Mouse (Mus musculus) forebrain, embryonic 16.5 days (tissue): ENCODE measurements around the gene Frs2. TPM values are rescaled to one million over a fixed set of nuclear protein-coding genes. Genes with fewer than 3 reads are reported as not detected.
"Not testable (repeated sequence)": the region's sequence is repeated elsewhere in the genome, so short reads cannot be mapped to it uniquely, and the experiment has no call there.

ENCODE experiments used
- ATAC-seq: fragments of 200-750 bp; cut with Nextera tagmentation; 2 replicates; pipeline ENCODE4 v1.8.0; 2017; ENCODE audit warnings: mild to moderate bottlenecking, moderate library complexity
- H3K27ac ChIP-seq: fragments of 300-500 bp; sonication (generic); 2 replicates; pipeline ENCODE4 v1.5.1; 2014; ENCODE audit warnings: low read length, control low read depth
- H3K27me3 ChIP-seq: fragments of 300-500 bp; sonication (generic); replicated peaks from 2 replicates; pipeline ENCODE4 v1.6.1; 2014; ENCODE audit warnings: low read length; ENCODE audit not compliant: control insufficient read depth, insufficient read depth
- H3K36me3 ChIP-seq: fragments of 300-500 bp; sonication (generic); 2 replicates; pipeline ENCODE4 v1.6.1; 2014; ENCODE audit not compliant: control insufficient read depth, insufficient read depth
- H3K4me1 ChIP-seq: fragments of 300-500 bp; sonication (generic); replicated peaks from 2 replicates; pipeline ENCODE4 v1.6.1; 2014; ENCODE audit warnings: low read length; ENCODE audit not compliant: control insufficient read depth, insufficient read depth
- H3K4me2 ChIP-seq: fragments of 300-500 bp; sonication (generic); 2 replicates; pipeline ENCODE4 v1.6.1; 2014; ENCODE audit warnings: mild to moderate bottlenecking, low read length, control low read depth
- H3K4me3 ChIP-seq: fragments of 300-500 bp; sonication (generic); replicated peaks from 2 replicates; pipeline ENCODE4 v1.5.1; 2014; ENCODE audit warnings: mild to moderate bottlenecking, low read length, control low read depth
- H3K9ac ChIP-seq: fragments of 300-500 bp; sonication (generic); replicated peaks from 2 replicates; pipeline ENCODE4 v1.6.1; 2014; ENCODE audit warnings: low read depth, low read length, control low read depth
- H3K9me3 ChIP-seq: fragments of 300-500 bp; sonication (generic); 2 replicates; pipeline ENCODE4 v1.6.1; 2016; ENCODE audit warnings: low read length; ENCODE audit not compliant: control insufficient read depth
- WGBS: fragments of 180-500 bp; shearing (Covaris S2); extraction: QIAGEN DNeasy Blood & Tissue Kit; methylation state at CpG from one replicate; pipeline ENCODE4 v1.1.7; 2014; 5-methylcytosine and 5-hydroxymethylcytosine counted together
- polyA plus RNA-seq: library from polyadenylated mRNA; unstranded; fragments of >200 nt; fragmentation: Nextera tagmentation; extraction: Ambion mirVana; gene quantifications from 2 replicates; pipeline ENCODE4 v1.2.1, GENCODE M21; 2015

The Frs2 gene
- polyA plus RNA-seq, 1 experiment from 2014 or later, result 20.7 TPM

- H3K36me3 ChIP-seq, result peaks cover 5% of the 10 kb centered on the region; the same call in 1 of the 2 replicates
- ATAC-seq, result peak; percentile 61
- no peaks in the 10 kb centered on the region for H3K27me3 ChIP-seq
- H3K4me2 ChIP-seq, result peak within 1 kb of the TSS; percentile 41
- peak within 1 kb of the TSS; percentile 22 for H3K4me3 ChIP-seq
- H3K4me1 ChIP-seq, result peaks cover 2% of the 10 kb centered on the region; the same call in 1 of the 2 replicates
- 47% methylated on average over 40 of the region's 40 CpGs for WGBS
- peak within 1 kb of the TSS; percentile 26; the same call in 1 of the 2 replicates for H3K9ac ChIP-seq
- H3K27ac ChIP-seq, result no peak within 1 kb of the TSS
- H3K9me3 ChIP-seq, result no peaks in the 10 kb centered on the region
Measured at GRCm38 (mm10) chr10:117045175-117046056, 102.9 kb downstream of the Frs2 start, which contains the start of gene Lrrc10. TSS of gene Lrrc10 (plus strand) at chr10:117045341.

GRCm38 (mm10) chr10:117043497-117044166, 104.7 kb downstream of the Frs2 start:
- ATAC-seq, H3K4me1 ChIP-seq, H3K36me3 ChIP-seq, H3K27me3 ChIP-seq, H3K4me3 ChIP-seq, H3K4me2 ChIP-seq, H3K27ac ChIP-seq, H3K9me3 ChIP-seq, H3K9ac ChIP-seq: not testable (repeated sequence)
- 59% methylated on average over 15 of the region's 16 CpGs for WGBS

DNA sequence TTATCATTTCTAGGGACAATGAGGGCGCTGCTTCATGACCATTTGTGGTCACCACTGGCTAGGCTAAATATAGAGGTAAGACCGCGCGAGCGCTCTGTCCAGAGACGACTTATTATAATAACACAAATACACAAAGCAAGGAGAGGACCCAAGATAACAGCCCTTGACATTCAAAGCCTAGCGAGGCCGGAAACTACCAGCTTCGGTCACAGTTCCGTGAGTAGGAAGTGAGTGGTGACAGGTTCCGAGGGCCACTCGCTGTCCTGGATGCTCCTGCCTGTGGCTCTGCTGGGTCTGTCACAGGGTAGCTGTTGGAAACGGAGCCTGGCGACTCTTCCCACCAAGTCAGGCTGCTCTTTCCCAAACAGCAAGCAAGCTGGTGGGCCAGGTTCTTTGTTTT, 106.0 kb downstream of the Frs2 start:
- H3K9ac ChIP-seq, result no peak overlapping the region
- no peaks in the 10 kb centered on the region for H3K9me3 ChIP-seq
- no peak for ATAC-seq
- no peak overlapping the region for H3K27ac ChIP-seq
- H3K4me3 ChIP-seq, result no peak overlapping the region
- peaks cover 2% of the 10 kb centered on the region; the same call in 1 of the 2 replicates for H3K4me1 ChIP-seq
- H3K4me2 ChIP-seq, result no peak overlapping the region
- H3K27me3 ChIP-seq, result no peaks in the 10 kb centered on the region
- H3K36me3 ChIP-seq, result no peaks in the 10 kb centered on the region
- 89% methylated on average over 14 of the region's 14 CpGs for WGBS

DNA sequence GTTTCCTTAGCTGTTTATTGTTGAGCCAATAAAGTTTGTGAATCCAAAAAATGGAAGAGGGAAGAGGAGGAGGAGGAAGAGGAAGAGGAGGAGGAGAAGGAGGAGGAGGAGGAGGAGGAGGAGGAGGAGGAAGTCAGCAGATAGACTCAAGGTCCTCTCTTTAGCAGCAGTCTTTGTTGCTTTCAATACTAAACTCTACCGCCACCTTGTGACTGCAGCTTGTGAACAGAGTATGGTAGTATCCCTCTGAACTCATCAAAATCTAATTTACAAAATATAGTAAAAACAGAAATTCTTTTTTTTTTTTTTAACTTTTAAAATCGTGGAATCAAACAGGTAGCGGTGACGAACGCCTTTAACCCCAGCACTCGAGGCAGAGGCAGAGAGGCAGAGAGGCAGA, 108.0 kb downstream of the Frs2 start:
- no peak overlapping the region for H3K9ac ChIP-seq
- no peak overlapping the region for H3K4me3 ChIP-seq
- no peaks in the 10 kb centered on the region for H3K27me3 ChIP-seq
- H3K4me1 ChIP-seq, result no peaks in the 10 kb centered on the region
- H3K27ac ChIP-seq, result no peak overlapping the region
- H3K4me2 ChIP-seq, result no peak overlapping the region
- no peak; the same call in 1 of the 2 replicates for ATAC-seq
- H3K9me3 ChIP-seq, result no peaks in the 10 kb centered on the region
- 76% methylated on average over 6 of the region's 6 CpGs for WGBS
- no peaks in the 10 kb centered on the region for H3K36me3 ChIP-seq

DNA sequence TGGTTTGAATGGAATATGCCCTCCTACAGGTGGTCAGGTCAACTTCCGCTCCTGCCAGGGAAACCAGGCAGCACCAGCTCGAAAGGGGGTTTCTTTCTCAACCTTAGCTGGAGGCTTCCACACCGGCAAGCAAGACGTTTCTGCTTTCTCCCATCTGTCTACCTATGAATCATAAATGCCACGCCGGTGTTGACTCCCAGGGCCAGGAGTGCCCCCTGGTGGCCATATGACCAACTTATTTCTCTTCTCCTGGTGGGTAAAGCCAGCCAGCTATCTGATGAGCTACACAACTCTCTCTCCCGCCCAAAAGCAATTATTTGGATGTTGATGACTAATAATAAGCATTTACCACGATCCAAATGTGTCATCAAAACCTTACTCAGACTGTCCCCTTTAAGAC, 114.5 kb downstream of the Frs2 start:
- Histone ChIP-seq H3K27me3 (no peaks in the 10 kb centered on the region), H3K9me3 (no peaks in the 10 kb centered on the region), H3K4me3 (no peak overlapping the region), H3K27ac (no peak overlapping the region), H3K36me3 (no peaks in the 10 kb centered on the region), H3K4me2 (no peak overlapping the region), H3K9ac (no peak overlapping the region), H3K4me1 (no peaks in the 10 kb centered on the region)
- no peak for ATAC-seq
- 28% methylated on average over 8 of the region's 8 CpGs for WGBS

DNA sequence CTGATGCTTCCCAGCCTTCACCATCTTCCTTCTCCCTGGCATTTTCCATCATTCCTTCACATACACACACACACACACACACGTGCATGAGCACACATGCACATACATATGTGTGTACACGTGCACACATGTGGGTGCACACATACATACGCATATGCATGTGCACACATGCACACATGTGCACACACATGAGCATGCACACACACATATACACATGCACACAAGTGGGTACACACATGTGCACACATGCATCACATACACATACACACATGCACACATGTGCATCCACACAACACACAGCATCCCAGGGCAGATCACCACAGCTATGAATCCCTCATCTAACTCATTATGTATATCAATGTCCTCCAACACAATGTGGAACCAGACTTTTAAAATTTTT, 117.2 kb downstream of the Frs2 start:
- no peaks in the 10 kb centered on the region for H3K4me1 ChIP-seq
- H3K9me3 ChIP-seq, result no peaks in the 10 kb centered on the region
- 91% methylated on average over 3 of the region's 3 CpGs for WGBS
- H3K4me3 ChIP-seq, result no peak overlapping the region
- H3K27ac ChIP-seq, result no peak overlapping the region
- H3K27me3 ChIP-seq, result no peaks in the 10 kb centered on the region
- H3K4me2 ChIP-seq, result no peak overlapping the region
- no peak for ATAC-seq
- no peaks in the 10 kb centered on the region for H3K36me3 ChIP-seq
- no peak overlapping the region for H3K9ac ChIP-seq

GRCm38 (mm10) chr10:117026176-117026575, 122.2 kb downstream of the Frs2 start:
- no peaks in the 10 kb centered on the region for H3K36me3 ChIP-seq
- WGBS, result 85% methylated on average over 8 of the region's 8 CpGs
- no peak overlapping the region for H3K27ac ChIP-seq
- H3K4me3 ChIP-seq, result no peak overlapping the region
- H3K27me3 ChIP-seq, result peaks cover 3% of the 10 kb centered on the region; the same call in 1 of the 2 replicates
- no peak overlapping the region for H3K4me2 ChIP-seq
- H3K9ac ChIP-seq, result no peak overlapping the region
- no peak for ATAC-seq
- H3K9me3 ChIP-seq, result no peaks in the 10 kb centered on the region
- H3K4me1 ChIP-seq, result no peaks in the 10 kb centered on the region

GRCm38 (mm10) chr10:117025776-117026175, 122.6 kb downstream of the Frs2 start:
- not testable (repeated sequence) for H3K27ac ChIP-seq, H3K4me2 ChIP-seq, H3K9me3 ChIP-seq, H3K9ac ChIP-seq, H3K4me1 ChIP-seq, H3K36me3 ChIP-seq, H3K4me3 ChIP-seq, ATAC-seq, H3K27me3 ChIP-seq

DNA sequence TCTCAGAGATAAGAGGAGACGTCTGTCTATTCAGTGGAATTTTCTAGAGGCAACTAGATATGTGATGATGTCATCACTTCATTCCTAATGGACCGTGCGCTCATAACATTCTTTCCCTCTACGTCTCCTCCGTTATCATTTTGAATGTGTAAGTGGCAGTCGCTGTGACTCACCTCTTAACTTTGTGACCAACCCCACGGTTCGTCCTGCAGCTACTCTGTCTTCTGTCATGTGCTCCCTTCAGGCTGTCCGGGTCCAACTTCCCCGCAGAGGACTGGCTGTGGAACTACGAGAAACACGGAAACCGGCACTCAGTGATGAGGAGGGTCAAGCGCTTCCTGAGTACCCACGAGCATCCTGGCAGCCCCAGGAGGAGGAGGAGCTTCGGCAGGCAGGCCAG, 124.6 kb downstream of the Frs2 start:
- no peak overlapping the region for H3K9ac ChIP-seq
- 0 out of 2 replicates have a peak, but pooled peaks cover 1% of the 10 kb centered on the region for H3K4me1 ChIP-seq
- WGBS, result 70% methylated on average over 16 of the region's 16 CpGs
- H3K27ac ChIP-seq, result no peak overlapping the region
- H3K4me2 ChIP-seq, result no peak overlapping the region
- no peak for ATAC-seq
- H3K27me3 ChIP-seq, result peaks cover 3% of the 10 kb centered on the region; the same call in 1 of the 2 replicates
- H3K36me3 ChIP-seq, result no peaks in the 10 kb centered on the region
- no peaks in the 10 kb centered on the region for H3K9me3 ChIP-seq
- H3K4me3 ChIP-seq, result no peak overlapping the region
